Mouse (Mus musculus) layer of hippocampus, adult 9-11 months (tissue): ENCODE data around the gene Styxl1.

Source experiments
- DNase-seq: peaks from one replicate; pipeline ENCODE4 v3.0.0; 2022

Styxl1 gene

DNA sequence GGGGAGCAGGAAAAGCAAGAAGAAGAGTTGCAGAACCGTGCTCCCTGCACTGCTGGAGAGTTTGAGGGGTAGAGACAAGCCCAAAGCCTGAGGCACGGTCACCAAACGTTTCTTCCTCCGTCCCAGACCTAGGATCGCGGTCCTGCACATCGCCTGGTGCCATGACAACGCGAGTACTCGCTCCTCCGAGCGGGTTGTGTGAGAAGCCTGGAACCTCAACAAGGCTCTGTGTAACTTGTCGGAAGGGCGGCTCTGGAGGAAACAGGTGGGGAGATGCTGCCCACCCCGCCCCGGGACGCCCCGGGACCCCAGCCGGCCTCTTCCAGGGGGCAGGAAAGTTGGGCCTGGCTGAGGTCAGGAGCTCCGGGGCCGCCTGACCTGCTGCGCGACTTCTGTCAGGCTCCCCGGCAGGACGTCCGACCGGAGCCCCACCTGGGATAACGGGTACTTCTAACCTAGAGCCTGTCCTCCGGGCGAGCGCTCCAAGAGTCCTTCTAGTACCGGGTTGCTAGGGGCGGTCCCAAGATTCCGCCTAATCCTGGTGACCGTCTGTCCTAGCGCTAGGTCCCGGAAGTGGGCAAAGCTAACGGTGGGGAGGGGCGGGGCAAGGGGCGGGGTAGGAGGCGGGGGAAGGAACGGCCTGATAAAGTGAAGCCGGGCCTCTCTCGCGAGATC lies at the start of gene Styxl1:
Gene Styxl1 (minus strand): TSS at position 590 of the 675 bp plus-strand sequence.
- DNase-seq, result no peak

- DNase-seq, result no peak
These were observed 48.0 kb upstream of the Styxl1 start for GRCm38 (mm10) chr5:135826225-135826624.

DNA sequence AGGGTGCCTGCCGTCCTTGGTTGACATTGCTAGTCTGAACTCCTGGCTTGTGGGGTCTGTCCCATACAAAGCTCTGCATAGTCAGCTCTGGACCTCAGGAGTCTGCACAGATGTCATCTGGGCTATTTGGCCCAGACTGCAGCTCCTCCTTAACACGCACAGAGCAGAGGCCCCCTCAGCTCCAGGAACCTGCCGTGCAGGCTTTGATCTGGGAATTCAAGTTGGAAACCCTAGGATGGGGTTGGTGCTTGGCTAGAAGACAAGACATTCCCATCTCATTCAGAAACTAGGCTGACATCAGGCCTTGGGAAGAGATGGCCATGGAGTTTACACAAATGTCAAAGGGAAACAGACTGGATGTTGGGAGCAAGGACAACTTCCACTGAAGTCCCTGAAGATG lies 46.3 kb upstream of the Styxl1 start:
- DNase-seq, result no peak

DNA sequence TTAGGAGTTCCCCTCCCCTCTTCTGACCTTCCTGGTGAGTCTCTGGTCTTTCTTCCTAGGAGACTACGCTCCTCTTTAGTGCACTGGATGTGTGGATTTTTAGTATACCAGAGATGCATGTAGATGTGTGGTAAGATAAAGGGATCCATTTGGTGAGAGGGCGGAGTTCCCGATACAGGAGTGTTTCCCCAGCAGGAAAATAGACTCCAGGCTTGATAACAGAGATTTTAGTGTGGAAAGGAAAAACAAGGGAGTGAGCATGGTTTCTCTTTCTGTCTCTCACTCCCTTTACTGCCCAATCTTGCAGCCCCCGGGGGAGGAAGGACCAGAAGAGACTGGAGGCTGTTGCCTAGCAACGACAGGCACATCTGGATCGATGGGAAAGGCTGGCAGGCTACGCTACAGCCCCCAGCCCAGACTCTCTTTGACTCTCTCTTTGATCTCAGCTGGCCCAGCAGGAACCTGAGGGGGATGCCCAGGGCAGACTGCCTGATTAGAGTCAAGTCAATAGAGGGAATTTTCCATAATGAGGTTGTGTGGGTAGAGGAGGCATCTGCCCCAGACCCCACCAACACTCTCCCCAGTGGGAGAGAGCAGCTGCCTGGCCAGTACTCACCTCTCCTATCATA lies 44.2 kb upstream of the Styxl1 start:
- DNase-seq, result peak; percentile 51

GRCm38 (mm10) chr5:135818491-135818890 lies 40.3 kb upstream of the Styxl1 start:
- no peak for DNase-seq

- DNase-seq, result peak; percentile 60
These were observed 34.8 kb upstream of the Styxl1 start for GRCm38 (mm10) chr5:135812991-135813390.

GRCm38 (mm10) chr5:135807263-135807637 lies 29.1 kb upstream of the Styxl1 start:
- DNase-seq, result peak; percentile 12

DNA sequence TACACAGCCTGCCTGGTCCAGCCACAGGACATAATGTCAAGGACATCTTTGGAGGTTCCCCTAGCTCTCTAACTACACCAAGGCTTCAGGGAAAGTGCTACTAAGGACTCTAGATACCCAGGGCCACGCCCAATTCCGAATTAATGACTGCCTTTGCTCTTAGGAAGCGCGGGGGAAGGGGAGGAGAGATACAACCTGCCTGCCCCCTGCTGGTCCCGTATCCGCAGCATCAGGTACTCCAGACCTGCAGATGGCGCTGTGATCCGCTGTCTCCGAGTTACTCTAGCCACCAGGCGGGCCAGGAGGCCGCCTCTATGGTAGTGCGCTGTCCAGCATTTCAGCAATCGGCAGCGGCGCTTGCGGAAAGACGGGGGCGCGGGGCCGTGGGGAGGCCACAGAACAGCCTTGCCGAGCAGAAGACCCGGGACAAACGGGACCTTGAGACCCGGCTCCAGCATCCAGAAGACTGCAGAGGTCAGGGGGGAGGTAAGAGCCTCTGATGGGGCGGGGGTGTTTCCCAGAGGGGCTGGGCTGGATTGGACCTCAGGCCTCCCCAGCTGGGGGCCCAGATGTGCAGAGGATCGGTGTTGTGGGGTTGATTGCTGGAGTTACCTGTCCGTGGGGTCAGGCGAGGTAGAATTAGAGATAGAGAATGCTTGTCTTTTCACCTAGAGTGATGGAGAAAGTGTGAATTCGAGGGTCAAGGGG lies 28.5 kb upstream of the Styxl1 start, which contains the start of gene Srrm3:
Gene Srrm3 (plus strand): TSS at position 336 of the 708 bp plus-strand sequence.
- DNase-seq, result peak; percentile 87

- DNase-seq, result no peak
These were observed 26.6 kb upstream of the Styxl1 start for GRCm38 (mm10) chr5:135804735-135805134.

DNA sequence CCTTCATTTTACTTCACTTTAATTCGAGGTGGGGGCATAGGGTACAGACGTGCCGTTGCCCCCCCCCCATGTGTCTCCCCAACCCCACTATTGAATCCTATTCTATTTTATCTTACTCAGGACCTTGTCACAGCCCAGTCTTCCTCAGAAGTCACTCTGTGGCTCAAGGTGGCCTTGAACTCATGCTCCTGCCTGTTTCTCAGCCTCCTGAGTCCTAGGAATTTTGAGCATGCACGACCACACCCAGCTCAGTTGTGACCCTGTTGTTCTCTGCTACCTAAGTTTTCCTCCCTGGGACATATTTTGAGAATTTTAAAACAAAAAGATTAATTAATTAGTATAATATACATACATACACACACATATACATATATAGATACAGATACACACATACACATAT lies 25.5 kb upstream of the Styxl1 start:
- no peak for DNase-seq

DNA sequence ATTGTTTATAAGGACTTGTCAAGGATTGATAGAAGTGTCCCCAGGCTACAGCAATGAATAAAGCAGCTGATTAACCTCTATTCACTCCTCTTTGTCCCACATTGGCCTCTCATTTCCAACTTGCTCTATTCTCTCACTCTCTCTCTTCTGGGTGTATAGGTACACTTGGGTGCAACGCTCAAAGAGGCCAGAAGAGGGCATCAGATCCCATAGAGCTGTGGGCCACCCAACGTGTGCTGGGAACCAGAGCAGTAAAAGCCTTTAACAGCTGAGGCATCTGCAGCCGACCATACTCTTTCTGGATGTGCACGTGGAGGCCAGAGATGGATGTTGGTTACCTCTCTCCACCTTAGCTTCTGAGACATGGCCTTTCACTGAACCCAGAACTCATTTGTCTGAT lies 24.9 kb upstream of the Styxl1 start:
- no peak for DNase-seq

DNA sequence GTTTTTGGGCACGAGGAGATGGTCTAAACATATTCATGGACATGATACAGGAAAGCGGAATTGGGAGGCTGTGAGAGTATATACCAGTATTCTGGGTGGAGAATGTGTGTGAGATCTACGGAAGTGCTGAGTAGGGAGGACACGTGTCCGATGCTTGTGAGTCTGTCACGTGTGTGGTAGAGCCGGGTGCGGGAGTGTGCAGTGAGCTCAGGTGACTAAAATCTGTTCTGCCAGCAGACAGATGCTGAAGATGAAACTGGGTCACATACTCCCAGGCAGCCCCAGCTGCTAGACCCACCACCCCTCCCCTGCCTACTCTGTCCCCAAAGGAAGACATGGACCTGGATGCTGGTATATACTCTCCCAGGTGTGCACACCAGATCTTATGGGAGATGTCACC lies 24.5 kb upstream of the Styxl1 start:
- no peak for DNase-seq

- no peak for DNase-seq
These were observed 22.7 kb upstream of the Styxl1 start for GRCm38 (mm10) chr5:135800927-135801326.

GRCm38 (mm10) chr5:135799746-135800145 lies 21.6 kb upstream of the Styxl1 start:
- no peak for DNase-seq

DNA sequence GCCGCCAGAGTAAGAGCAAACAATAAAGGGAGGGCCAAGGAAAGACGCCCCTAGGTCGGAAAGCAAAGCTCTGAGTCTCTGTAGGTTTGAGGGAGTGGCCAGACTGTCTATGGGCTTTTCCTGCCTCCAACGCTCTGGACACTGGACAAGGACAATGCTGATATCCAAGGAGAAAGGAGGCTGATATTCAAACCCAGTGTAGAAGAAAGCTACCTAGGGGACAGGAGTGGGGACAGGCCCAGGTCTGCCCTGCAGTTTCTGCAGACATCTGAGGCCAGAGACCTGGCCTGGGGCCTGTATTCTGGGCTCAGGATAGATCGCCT lies 16.6 kb upstream of the Styxl1 start:
- DNase-seq, result no peak

DNA sequence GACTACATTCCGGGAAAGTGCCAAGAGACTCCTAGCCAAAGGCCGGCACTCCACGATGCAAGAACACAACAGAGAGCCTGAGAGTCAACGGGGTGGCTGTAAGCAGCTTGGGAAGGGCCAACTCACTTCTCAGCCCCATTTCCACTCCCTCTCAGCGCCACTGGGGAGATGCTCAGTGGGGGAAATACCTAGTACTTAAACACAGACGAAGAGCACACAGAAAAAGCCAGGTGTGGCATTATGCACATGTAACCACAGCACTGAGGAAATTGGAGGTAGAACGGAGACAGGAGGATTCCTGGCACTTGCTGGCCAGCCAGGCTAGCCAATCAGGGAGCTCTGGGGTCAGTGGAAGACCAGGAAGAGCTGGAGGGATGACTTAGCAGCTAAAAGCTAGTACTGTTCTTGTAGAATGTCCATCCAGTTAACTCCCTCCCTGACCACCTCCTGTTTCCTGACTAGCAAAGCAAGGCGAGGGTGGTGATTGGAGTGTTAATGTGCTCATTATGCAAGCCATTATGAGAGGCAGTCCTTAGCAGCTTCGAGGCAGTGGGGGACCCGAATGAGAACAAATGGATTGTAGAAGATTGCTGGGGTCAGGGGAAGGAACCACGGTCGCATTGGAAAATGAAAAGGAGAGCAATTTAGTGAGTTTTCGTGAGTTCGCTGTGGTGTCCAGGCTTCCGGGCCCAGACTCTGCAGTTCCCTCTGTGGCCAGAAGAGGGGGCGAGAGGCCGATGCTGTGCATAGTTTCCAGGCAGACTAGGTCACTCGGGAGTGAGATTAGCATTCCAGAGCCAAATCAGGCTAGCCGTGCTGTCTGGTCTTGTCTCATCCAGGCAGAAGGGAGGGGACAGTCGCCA lies 16.0 kb upstream of the Styxl1 start:
- peak; percentile 71 for DNase-seq

- no peak for DNase-seq
These were observed 4.7 kb upstream of the Styxl1 start for GRCm38 (mm10) chr5:135782901-135783300.

DNA sequence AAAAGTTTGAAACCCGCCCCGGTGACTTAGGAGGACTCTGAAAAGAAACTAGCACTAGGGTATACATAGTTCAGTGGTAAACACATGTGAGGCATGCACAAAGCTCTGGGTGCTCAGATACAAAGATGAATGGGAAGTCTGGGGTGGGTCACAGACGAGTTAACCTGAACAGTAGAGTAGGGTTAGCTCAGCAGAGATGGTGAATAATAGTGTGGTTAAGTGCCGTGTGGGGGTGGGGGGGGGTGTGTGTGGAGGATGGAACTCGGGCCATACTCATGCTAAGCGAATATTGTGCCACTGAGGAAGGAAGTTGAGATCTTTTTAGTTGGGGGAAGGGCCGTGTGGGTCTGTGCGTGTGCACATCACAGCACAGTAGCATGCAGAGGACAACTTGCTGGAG lies 2.1 kb upstream of the Styxl1 start:
- no peak for DNase-seq

- DNase-seq, result peak; percentile 100
These were observed 573 bp upstream of the Styxl1 start, which contains the start of gene Mdh2 for GRCm38 (mm10) chr5:135778471-135779445. TSS of gene Mdh2 (plus strand) at chr5:135778480.

DNA sequence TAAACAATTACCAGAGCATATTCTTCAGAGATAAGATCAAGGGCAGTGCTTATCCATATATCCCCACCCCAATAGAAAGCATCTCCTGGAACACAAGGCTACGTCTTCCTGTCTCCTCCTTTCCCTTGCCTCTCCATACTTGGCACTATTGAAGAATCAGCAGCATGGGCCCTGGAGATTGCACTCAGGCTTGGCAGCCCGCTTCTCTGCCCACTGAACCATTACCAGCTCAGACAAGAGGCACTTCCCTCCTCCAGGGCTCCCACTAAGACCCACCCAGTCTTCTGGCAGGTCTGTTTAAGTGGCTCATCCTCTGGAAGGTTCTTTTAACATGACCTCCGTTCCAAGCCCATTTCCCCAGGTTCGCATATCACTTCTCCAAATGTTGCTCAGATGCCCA lies 1.6 kb downstream of the Styxl1 start:
- DNase-seq, result no peak

DNA sequence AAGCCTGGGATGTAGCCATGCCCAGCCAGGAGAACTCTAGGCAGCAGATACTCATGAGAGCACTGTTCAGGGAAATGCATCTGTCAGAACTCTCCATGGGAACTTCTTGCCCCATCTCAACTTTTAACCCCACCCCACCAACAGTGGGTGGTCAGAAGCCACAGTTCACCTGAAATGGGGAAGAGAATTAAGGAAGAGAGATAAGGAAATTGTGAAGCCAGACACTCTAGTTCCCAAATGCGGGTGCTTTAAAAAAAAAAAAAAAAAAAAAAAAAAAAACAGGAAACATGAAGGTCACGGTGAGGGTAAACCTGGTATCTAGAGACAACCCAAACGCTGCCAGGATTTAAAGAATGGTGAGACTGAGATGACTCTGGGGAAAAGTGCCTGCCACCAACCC lies 5.7 kb downstream of the Styxl1 start:
- no peak for DNase-seq

DNA sequence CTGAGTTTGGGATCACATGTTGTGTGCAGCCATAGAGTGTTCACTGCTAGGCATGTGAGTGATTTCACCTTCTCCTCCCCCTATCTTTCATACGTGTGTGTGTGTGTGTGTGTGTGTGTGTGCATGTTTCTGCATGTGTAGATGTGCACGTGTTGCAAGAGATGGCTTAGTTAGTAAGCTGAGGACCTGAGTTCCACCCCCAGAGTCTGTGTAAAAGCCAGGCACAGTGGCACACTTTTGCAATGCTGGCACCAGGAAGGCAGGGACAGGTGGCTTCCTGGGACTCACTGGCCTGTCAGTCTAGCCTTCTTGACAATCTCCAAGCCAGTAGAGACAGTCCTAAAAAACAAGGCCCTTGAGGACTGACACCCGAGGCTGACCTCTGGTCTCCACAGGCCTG lies 13.2 kb downstream of the Styxl1 start:
- no peak for DNase-seq
